Mouse (Mus musculus) urinary bladder, adult 2 months (tissue): ENCODE measurements around the gene Jak1. TPM values are rescaled to one million over a fixed set of nuclear protein-coding genes. Genes with fewer than 3 reads are reported as not detected.

ENCODE experiments used
- DNase-seq: peaks from one replicate; pipeline ENCODE4 v3.0.0; 2022; ENCODE audit warnings: low spot score
- polyA plus RNA-seq: library from polyadenylated mRNA; depleted of rRNA; stranded (reverse); fragments of >200 nt; gene quantifications from 2 replicates; pipeline ENCODE4 v1.2.3, GENCODE M21; 2012; rRNA removed

Gene Jak1
- polyA plus RNA-seq, 1 experiment, result 64.0 TPM

GRCm38 (mm10) chr4:101146891-101147655 is 118.0 kb downstream of the Jak1 start:
- no peak for DNase-seq

DNA sequence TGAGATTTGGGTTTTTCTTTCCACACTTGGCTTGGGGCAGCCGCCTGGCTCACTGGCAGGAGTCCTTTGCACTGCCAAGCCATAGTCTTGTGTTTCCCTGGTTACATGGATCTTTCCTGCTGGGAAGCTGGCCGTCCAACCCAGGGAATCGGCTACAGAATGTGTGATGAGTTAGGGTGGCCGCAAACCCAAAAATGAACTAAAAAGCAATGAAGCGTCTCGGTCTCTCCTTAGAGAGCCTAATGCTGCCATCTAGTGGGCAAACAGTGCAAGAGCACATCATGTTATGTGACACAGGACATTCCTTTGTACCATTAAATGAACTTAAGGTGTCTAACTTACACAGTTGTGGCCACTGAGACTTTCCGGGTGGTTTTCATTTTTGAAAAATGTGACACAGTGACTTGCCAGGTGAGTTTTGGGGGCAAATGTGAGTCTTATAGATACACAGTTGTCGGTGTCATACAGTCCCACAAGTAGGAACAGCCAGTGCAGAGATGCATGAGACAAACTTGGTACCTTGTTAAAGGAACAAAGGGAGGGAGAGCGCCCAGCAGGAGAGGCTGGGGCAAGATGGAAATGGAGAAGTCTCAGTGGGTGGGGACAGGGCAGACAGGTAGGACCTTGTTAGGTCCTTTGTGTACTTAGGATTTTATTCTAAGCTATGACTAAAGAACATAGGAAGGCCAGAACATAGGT is 118.9 kb downstream of the Jak1 start:
- DNase-seq, result peak; percentile 34

DNA sequence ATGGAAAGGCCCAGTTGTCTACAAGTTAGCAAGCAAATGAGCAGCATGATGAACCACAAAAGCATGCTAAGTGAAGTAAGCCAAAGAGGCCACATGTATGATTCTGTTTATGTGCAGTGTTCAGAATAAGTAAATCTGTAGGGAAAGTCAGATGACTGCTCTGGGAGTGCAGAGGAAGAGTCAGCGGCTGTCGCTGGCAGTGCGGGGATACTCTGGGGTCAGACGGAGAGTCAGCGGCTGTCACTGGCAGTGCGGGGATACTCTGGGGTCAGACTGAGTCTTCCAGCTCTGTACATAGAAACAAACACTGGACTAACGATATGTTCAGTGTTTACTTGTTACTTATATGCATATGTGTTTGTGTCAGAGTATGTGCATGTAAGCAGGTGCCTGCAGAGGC is 120.3 kb downstream of the Jak1 start:
- DNase-seq, result no peak

DNA sequence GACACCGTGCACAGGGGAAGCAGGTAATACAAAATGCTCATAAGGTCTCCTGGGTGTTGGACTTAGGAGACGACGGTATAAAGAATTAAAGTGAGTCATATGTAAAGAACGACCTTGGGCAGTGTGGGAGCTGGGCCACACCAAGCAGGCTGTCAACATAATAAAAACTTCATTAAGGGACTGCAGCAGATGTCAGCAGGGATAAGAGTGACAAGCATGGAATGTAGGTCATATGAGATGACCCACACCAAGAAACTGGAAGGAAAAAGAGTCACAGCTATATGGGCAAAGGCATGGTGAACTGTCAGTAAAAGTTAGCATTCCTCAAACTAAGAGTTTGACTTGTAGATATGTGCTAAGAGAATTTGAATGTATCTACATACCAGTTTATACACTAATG is 120.7 kb downstream of the Jak1 start:
- DNase-seq, result no peak

GRCm38 (mm10) chr4:101143901-101144300 is 121.2 kb downstream of the Jak1 start:
- no peak for DNase-seq

DNA sequence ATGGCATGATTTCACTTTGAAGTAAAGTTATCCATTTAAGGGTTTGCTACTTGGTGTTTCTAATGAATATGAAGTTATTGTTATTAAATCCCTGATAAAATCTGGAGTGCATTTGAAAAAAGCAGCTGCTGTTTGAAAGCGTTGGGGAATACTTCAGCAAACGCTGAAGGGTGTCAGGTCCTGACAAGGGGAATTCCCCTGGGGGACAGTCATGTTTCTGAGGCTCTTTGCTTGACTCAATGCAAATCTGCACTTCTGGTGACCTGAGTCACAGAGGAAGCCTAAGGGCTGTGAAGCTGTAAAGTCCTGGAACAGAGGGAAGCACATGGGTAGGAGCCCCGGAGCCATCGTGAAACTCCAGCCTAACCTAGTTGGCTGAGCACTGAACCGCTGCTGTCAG is 123.3 kb downstream of the Jak1 start:
- no peak for DNase-seq

DNA sequence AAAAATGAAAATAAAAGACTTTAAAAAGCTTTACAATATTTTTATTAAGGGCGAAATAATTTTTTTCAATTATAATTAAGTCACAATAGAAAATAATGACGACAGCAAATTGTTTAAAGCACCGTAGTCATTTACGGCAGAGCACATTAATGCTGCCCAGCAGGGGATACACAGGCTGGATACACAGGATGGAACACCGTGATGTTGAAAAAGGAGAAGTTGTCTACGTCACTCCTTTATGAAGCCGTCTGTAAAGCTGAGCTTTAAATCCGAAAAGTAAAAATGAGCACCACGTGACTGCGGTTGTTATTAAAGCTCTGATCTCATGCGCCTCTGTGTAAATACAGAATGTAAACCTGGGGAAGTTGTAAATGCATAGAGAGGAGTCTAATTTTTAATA is 127.1 kb downstream of the Jak1 start:
- no peak for DNase-seq

GRCm38 (mm10) chr4:101135909-101136308 is 129.2 kb downstream of the Jak1 start:
- DNase-seq, result no peak

DNA sequence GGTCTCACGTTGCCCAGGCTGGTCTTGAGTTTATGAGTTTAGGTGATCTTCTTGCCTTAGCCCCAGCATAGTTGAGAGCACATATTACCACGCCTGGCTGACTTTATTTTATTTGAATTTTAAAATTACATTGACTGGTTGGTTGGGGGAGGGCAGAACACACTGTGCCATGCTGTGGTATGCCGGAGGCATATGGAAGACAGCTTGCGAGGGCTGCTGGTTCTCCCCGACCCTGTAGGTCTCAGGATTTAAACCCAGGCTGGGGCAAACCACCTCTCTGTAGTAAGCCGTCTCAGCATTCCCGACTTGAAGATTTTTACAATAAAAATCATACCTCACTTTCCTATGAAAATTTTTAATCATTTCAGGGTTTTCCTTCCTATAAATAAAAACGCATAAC is 130.1 kb downstream of the Jak1 start:
- DNase-seq, result no peak

GRCm38 (mm10) chr4:101121002-101121401 is 144.1 kb downstream of the Jak1 start:
- DNase-seq, result no peak

DNA sequence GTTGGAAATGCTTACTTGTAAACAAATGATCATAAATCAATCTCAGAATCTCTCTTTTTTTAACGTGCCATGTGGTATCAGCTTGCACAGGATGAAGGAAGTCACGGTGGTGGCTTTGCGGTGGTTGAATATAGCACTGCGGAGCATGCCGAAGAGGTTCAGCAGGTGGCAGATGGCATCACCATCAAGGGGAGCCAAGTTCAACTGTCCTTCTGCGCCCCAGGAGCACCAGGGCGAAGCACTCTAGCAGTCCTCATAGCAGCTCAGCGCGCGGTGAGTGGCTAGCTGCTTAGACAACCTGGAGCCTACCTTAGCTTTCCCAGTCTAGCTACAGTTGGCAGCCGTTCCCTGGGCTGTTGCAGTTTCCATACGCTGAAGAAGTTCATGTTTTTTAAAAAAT is 158.0 kb downstream of the Jak1 start:
- no peak for DNase-seq

Other genes with a start within 250 kb of the Jak1 start
- not detected in 2 replicates for gene Gm10577, start 244.6 kb downstream of the Jak1 start, polyA plus RNA-seq
- gene Raver2, start 196.3 kb downstream of the Jak1 start, polyA plus RNA-seq, result 15.3 and 17.5 TPM in 2 replicates
- 9.5 and 9.8 TPM in 2 replicates for gene Ak4, start 154.0 kb upstream of the Jak1 start, polyA plus RNA-seq
- gene Dnajc6, start 231.4 kb upstream of the Jak1 start, polyA plus RNA-seq, result 3.4 TPM in 2 replicates